Mouse (Mus musculus) kidney, postnatal 25 days (tissue): ENCODE measurements around the gene Lta.
A peak's percentile ranks its signal among the peaks of the same experiment; 100 is the strongest.

Source experiments
- DNase-seq, 2 experiments: peaks; one replicate each; pipeline ENCODE4 v3.0.0; 2021; ENCODE audit warnings: mixed read lengths in 2 of 2

The Lta gene

DNA sequence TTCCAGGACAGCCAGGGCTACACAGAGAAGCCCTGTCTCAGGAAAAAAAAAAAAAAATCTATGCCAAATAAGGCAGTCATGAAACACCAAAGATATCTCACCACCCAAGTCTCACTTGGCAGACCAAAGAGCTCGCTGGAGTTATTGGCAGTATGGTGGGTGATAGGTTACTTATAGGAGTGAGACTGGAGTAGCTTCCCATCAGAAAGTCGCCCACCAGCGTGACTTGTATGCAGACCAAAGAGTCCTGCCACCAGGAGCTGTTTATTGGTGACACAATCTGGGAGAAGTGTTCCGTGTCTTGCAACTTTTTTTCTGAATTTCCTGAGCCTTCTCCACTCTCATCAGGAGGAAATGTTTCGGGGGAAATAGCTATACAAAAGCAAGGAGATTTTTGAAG is 34.5 kb upstream of the Lta start:
- no peak for DNase-seq

DNA sequence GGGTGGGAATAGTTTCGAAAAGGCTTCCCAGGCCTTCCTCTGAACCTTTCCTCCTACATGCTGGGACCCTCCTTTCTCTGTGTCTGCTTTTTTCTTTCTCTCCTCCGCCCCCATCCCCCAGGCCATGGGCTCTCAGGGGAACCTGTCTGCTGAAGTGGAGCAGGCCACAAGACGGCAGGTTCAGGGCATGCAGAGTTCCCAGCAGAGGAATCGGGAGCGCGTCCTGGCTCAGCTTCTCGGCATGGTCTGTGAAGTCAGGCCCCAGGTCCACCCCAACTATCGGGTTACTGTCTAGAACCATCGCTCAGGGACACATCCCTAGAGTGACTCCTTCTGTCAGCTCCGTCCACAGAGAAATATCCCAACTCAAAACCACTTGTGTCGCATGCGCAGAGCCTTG is 32.4 kb upstream of the Lta start:
- peak in 1 of 2 experiments; percentile 51 for DNase-seq

DNA sequence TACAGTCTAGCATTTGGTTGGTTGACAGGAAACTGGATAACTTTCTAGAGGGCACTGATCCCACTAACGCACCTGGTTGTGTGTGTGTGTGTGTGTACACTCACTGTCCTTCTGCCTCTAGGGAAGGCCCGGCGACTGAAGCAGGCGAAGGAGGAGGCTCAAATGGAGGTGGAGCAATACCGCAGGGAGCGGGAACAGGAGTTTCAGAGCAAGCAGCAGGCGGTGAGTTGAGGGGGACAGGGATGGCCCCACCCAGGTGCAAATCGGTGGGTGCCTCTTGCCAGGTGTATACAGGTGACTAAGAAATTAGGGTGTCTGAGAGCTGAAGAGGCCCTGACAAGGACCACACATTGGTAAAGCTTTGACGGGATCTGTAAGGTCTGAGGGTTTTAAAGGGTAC is 31.8 kb upstream of the Lta start:
- DNase-seq = peak in 1 of 2 experiments; percentile 41

DNA sequence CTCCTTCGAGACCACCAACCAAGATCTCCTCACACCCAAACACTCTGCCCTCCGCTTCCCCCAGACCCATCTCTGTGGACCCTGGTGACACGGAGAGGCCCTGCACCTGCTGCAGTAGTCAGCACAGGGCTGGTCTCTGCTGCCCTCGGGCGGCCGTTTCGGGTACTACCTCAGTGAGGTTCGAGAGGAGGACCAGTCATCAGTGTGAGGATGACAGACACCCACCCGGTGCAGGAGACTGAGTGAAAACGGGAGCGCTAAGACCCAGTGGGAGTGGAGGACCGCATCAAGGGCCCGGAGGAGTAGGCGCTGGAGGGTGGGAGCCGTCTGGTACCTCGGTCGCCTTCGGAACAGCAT is 31.2 kb upstream of the Lta start:
- peak; percentile 94 to 98 for DNase-seq

DNA sequence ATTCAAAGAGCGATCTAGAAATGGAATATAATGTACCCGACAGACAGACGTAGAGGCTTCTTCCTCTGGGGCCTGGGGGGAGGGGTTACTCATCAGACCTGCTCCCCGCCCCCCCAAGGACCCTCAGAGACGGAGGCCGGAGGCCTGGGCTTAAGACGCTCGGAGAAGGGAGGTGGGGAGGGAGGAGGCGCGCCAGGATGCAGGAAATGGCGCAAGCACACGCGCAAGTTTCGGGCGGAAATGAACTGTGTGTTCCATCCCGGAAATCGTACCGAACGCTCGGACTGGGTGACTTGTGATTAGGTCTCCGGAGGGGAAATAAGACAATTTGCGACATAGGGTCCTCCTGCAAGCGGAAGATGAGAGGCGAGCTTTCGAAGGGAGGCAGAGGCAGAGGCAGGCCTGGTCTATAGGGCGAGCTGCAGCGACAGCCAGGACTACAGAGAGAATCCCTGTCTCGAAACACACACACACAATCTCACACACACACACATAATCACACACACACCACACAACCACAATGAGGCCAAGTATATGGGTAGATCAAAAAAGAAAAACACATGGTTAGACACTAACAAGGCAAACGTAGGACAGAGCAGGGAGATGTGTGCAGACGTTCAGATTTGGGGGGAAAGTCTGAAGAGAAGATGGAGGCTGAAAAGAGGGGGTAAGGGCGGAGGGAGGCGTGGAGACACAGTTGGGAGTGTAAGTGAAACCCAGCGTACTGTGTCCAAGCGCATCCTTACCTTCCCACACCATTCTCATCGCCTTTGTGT is 30.7 kb upstream of the Lta start, which contains the start of gene Nfkbil1:
Gene Nfkbil1 (minus strand): TSS at position 179 of the 776 bp plus-strand sequence.
- DNase-seq = peak; percentile 93 to 97

DNA sequence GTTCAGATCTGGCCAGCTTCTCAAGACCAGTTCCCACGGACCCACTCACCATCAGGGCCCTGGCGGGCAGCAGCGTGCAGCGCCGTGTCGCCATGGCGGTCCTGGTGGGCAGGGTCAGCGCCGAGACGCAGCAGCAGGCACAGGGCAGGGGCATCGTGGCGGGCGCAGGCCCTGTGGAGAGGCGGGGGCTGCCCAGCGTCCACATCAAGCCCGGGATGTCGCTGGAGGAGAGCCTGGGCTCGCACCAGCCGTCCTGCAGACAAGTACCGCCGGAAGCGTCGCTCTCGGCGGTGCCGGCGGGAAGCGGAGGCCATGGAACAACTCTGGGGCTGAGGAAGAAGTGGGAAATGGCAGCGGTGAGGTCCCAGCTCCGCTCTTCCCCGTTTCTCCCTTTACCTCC is 29.8 kb upstream of the Lta start:
- peak; percentile 40 to 68 for DNase-seq

DNA sequence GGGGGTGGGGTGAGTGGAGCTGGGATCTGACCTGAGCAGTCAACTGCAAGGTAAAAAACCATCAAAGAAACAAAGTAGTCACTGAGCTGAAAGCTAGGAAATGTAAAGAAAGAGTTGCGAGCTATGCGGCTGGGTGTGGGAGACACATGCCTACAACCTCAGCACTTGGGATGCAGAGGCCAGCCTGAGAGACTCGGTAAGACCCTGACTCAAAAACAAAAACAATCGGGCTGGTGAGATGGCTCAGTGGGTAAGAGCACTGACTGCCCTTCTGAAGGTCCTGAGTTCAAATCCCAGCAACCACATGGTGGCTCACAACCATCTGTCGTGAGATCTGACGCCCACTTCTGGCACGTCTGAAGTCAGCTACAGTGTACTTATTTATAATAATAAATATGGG is 28.9 kb upstream of the Lta start:
- peak in 1 of 2 experiments; percentile 29 for DNase-seq

DNA sequence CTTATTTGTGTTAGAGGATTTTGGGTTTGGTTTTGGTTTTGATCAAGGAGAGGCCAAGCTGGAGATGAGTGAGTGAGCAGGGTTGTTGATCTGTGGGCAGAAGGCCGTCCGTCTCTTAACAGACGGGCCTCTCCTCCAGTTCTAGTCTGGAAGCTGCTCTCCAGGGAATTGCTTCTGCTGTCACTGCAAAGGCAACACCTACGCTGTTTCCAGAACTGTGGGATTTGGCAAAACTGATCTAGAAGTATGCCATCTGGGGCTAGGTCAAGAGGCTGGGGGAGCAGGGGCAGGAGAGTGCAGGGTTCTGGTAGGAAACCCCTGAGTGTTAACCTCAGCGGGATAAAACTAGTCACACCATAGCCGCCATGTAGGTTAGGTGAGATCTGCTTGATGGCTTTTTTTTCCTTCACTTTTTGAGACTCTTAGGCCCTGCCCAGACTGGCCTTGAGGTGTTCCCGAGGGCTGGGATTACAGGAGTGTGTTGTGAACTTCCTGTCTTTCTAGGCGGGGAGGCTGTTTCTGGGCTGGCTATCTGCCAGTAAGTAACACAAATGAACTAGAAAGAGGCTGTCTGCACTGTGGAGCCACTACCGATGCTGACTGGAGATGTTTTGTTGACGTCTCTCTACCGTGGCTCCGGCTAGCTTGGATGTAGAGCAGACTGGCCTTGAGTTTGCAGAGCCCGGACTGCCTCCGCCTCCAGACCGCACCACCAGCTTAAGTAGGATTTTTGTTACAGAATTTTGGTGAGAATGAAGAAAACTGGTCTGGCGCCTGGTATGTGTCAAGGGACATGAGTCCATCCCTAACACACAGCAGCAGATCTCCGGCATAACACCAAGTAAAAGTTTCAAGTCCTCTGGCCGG is 28.2 kb upstream of the Lta start, which contains the start of gene Atp6v1g2:
Gene Atp6v1g2 (plus strand): TSS at position 547 of the 867 bp plus-strand sequence.
- peak in 1 of 2 experiments; percentile 66 for DNase-seq

DNA sequence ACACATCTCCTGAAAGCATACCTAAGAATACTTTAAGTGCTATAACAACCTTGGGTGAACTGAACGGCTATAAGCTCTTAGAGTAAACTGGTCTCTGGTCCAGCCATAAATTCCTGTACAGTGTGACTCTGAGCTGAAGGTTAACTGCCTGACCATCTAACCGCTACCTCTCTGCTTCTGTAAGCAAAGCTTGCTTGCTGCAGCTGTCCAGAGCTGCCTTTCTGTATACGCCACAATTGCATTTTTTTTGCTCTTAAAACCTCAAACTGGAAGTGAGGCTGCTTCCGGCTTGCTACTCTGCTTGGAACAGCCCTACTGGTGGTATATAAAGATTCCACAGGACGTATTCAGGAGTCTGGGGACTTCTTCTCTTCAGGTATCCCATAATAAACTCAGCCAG is 27.5 kb upstream of the Lta start:
- DNase-seq = no peak

DNA sequence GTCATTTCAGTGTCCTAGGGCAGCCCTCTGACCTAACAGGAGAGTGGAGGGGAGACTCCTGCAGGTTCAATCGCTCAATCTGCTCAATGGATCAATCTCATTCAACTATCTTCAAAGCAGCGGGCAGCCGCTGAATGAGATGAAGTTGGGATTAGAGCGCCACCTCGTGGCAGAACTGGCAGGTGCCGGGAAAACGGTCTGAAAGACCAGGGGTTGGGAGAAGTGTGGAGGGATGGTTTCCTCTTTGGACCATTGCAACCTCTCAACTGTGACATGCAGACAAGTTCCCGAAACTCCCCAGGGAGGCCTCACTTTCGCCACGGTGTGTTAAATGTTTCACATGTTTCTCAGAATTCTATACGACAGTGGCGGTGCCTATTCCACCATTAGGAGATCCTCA is 26.9 kb upstream of the Lta start:
- peak; percentile 82 to 91 for DNase-seq

DNA sequence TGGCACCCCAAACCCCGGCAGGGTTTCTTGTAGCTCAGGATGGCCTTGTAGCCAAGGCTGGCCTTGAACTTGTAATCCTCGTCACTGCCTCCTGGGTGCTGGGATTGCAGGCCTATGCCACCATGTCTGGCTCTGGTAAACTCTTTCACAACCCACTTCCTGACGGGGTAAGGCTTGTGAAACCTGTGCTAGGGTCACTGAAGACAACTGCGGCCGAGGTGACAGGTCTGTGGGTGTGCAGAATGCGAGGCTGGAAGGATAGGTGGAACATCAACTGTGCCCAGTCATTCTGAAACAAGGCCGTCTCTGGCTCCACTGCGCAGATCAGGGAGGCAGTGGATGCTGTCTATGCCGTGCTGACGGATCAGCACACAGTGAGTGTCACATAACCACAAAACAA is 25.9 kb upstream of the Lta start:
- DNase-seq = peak in 1 of 2 experiments; percentile 35

DNA sequence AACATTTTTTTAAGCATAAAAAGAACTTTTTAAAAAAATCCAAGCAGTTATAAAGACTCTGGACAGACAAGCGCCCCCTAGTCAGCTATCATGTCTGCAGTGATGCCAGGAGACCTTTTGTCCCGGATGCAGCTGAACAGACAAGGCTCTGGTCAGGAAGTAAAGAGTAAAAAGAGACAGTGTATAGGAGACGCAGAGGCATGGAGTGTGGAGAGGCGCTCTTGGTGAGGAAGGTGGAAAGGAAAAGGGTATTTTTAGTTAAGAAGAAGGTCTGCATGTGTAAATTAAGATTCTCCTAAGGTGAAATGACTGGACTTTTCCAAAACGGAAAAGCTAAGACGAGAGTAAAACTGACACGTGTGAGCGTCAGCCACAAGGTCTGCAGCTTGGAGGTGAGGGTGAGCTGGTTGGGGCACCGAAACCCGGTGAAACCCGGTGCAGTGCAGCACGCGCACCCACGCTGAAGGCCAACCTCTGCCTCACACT is 21.5 kb upstream of the Lta start:
- DNase-seq = peak; percentile 45 to 55

DNA sequence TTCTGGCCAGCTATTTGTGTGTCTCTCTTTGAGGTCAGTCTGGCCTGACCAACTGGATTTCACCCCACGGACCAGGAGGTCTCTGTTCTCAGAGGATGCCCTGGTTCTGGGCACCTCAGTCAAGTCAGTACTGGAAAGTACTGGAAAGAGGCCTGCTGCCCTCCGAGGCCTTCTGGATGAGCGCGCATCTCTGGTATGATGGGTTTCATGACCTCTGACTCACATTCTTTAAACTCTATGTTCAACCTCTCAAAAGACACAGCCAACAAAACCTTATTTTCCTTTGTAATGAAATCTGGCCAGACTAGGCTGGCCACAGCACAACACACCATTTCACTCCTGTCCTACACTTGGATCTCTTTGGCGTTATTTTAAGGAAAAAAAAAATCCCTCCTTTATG is 20.3 kb upstream of the Lta start:
- no peak for DNase-seq

DNA sequence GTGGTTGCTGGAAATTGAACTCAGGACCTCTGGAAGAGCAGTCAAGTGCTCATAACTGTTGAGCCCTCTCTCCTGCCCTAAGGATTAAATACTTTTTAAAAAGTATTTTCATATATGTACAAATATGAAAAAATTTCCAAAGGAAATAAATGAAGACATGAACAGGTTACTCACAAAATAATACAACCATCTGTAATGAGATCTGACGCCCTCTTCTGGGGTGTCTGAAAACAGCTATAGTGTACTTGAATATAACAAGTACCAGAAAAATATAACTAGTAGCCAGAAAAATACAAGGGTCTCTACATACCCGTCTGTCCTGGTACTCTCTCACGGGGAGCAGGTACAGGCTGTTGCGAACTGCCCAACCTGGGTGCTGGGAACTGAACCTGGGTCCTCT is 19.5 kb upstream of the Lta start:
- no peak for DNase-seq

DNA sequence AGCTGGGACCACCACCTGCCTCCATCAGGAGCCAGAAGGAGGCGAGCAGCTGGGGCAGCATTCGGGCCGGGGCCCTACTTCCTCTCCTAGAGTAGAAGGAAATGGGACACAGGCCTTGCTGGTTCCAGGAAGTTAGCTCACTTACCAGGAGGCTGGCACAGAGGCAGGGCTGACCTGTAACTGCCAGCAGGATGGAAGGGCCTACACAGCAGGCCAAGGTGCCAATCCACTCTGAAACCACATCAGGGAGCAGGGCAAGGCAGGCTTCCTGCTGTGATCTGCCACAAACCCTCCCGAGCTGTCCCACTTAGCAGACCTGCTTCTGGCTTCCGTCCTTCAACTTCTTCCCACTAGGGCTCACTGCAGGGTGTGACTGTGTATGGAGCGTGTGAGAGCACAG is 17.1 kb upstream of the Lta start:
- peak in 1 of 2 experiments; percentile 60 for DNase-seq

DNA sequence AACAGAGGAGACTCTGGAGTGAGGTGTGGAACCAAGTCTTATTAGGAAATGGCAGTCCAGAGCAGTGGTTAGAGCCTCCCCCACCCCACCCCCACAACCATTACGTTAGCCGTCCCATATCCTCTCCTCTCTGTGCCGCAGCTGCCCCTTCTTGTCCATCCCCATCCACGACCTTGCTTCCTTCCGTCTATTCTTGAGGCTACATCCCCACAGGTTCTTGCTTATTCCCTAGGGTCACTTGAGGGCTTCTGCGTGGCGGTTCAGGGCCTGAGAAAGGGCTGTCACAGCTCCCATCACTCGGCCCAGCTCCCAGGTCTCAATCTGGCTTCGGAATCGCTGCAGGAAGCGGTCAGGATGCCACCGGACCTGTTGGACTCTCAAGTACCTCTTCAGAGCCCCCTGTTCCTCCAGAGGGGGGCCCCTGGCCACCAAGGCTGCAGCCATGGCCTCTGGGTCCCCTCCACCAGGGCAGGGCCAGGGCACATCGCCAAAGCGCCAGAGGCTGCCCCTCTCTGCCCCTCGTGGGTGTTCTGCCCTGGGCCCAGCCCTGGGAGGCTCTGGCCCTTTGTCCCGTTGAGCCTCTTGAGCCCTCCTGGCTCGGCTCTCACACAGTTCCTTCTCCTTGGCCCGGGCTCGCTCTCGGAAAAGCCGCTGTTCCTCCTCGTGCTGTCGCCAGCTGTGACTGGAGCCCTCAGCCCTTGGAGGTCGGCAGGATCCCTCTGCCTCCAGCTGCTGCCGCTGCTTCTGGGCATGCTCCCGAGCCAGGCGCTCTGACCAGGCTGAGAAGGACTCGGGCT is 15.2 kb upstream of the Lta start, which contains the start of gene Gm16181:
Gene Gm16181 (plus strand): TSS at position 679 of the 797 bp plus-strand sequence.
- DNase-seq = peak; percentile 38 to 64

DNA sequence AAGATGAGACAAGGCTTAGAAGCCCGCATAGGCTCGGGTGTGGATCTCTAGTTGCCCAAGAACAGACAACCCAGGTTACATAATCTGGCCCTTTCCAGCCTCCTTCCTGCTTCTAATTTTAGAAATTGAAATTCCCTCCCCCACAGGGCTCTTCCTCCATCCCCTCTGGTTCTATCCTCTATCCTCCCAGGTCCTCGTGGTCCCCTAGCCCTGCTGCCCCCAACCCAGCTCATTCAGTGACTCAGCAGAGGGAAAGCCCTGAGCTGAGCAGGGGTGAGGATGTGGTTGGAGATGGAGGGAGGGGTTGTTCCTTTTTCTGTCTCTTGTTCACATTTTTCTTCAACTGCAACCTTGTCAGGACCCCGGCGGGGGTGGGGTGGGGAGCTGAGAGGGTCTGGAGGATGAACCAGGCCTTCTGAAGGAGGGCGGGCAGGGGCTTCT is 14.5 kb upstream of the Lta start:
- DNase-seq = no peak

DNA sequence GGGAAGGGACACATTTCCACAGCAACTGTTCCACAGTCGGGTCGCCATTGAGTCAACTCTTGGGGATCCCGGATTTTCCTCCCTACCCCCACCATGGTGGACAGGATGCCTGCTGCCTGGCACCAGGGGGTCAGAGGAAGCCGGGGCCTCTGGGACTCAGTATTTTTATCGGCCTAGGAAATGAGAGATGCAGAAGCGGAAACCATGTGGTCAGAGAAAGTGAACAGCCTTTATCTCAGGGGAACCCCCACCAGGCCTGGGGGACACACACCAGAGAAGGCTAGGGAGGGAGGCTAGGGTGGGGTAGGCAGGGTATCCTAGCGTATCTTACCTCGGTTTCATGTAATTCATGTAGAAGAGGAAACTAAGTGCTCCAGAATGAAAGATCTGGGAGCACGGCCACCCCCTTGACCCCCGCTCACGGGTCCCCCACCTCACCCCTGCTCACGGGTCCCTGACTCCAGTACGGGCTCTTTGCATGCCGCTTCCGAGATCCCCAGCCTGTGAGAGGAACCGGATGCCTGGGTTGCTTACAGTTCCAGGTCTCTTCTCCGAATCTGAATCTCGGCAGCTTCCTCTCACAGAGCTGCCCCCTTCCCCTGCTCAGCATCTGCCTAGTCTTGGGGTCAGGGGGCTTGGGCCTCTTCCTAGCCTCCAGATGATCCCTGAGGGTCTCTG is 13.5 kb upstream of the Lta start:
- DNase-seq = peak; percentile 49 to 76

DNA sequence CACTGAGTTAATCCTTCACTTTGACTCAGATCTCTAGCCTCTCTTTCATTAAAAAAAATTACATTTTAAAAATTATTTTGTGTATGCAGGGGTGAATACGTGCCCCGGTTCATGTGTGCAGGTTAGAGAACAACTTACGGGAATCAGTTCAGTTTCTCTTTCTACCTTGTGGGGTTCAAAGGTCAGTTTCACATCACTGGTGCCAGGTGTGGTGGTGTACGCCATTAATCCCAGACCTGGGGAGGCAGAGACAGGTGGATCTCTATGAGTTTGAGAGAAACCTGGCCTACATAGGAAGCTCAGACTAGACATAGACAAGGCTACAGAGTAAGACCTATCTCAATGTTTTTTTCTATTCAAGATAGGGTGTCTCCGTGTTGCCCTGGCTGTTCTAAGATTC is 7.9 kb upstream of the Lta start:
- no peak for DNase-seq

DNA sequence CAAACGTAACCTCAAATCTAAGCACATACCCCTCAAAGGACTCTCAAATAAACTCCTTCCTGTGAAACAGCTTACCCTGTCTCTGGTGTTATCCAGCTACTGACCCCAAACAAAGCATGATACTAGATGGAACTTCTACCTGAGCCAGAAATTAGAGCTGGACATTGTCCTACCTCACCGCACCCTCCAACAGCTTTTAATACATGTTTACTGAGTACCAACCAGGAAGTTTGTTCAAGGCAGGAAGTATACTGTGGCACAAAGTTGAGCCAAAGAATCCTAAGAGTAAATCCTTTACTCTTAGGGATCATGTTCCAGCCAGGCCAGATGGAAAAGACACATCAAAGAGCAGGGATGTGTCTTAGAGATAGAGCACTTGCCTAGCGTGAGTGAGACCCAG is 5.4 kb upstream of the Lta start:
- no peak for DNase-seq

DNA sequence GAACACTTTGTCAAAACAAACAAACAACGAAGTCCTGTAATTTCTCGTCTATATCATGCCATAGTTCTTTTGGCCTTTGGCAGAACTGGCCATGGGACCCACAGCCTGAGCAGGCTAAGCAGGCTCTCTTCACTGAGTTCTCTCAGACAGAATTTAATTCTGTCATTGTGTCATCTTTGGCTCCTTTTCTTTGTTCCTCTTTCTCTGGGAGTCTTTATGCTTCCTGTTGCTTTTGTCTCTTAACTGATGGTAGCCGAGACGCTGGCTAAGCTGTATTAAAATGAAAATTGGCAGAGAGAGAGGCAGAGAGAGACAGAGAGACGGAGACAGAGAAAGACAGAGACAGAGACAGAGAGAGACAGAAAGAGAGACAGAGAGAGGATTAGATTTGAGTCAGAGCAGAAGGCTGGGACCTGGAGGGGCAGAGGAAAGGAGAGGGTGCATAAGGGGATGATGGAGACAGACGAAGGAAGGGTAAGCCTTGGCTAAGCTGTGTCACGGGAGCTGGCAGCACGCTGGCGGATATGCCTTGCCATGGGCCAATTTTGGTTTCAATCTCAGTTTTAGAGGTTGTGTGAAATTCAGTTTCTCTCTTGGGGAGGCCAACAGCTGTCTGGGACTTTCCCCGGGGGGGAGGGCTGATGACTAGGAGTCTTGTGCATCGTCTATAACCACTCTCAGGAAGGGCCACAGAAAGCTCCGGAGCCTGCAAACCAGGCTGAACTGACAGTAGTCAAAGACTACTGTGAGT is 4.8 kb upstream of the Lta start:
- DNase-seq = no peak
